Mouse (Mus musculus) embryonic facial prominence, embryonic 10.5 days (tissue): Measurements from ENCODE around the gene Mttp. TPM values are rescaled to one million over a fixed set of nuclear protein-coding genes. Genes with fewer than 3 reads are reported as not detected.

Source experiments
- DNase-seq: peaks from one replicate; pipeline ENCODE4 v3.0.0-alpha.2; 2017; ENCODE audit warnings: low spot score
- H3K27ac ChIP-seq: fragments of 300-500 bp; sonication (generic); replicated peaks from 2 replicates; pipeline ENCODE4 v1.5.1; 2016; ENCODE audit warnings: mild to moderate bottlenecking
- H3K27me3 ChIP-seq: fragments of 300-500 bp; sonication (generic); replicated peaks from 2 replicates; pipeline ENCODE4 v1.6.1; 2016; ENCODE audit warnings: low read depth, mild to moderate bottlenecking; ENCODE audit not compliant: poor library complexity, severe bottlenecking
- H3K36me3 ChIP-seq: fragments of 300-500 bp; sonication (generic); replicated peaks from 2 replicates; pipeline ENCODE4 v1.6.1; 2016; ENCODE audit warnings: mild to moderate bottlenecking, moderate library complexity
- H3K4me1 ChIP-seq: fragments of 300-500 bp; sonication (generic); 2 replicates; pipeline ENCODE4 v1.6.1; 2016
- H3K4me3 ChIP-seq: fragments of 300-500 bp; sonication (generic); 2 replicates; pipeline ENCODE4 v1.5.1; 2016; ENCODE audit warnings: mild to moderate bottlenecking, moderate library complexity
- H3K9me3 ChIP-seq: fragments of 300-500 bp; sonication (generic); 2 replicates; pipeline ENCODE4 v1.6.1; 2016; ENCODE audit warnings: mild to moderate bottlenecking
- WGBS: fragments of 180-500 bp; shearing (Covaris S2); methylation state at CpG from one replicate; pipeline ENCODE4 v1.1.7; 2016; 5-methylcytosine and 5-hydroxymethylcytosine counted together
- polyA plus RNA-seq: library from polyadenylated mRNA; unstranded; fragments of >200 nt; fragmentation: Nextera tagmentation; extraction: Ambion mirVana; gene quantifications from 2 replicates; pipeline ENCODE4 v1.2.1, GENCODE M21; 2016

The Mttp gene
- 9.8 and 10.0 TPM in 2 replicates for polyA plus RNA-seq

DNA sequence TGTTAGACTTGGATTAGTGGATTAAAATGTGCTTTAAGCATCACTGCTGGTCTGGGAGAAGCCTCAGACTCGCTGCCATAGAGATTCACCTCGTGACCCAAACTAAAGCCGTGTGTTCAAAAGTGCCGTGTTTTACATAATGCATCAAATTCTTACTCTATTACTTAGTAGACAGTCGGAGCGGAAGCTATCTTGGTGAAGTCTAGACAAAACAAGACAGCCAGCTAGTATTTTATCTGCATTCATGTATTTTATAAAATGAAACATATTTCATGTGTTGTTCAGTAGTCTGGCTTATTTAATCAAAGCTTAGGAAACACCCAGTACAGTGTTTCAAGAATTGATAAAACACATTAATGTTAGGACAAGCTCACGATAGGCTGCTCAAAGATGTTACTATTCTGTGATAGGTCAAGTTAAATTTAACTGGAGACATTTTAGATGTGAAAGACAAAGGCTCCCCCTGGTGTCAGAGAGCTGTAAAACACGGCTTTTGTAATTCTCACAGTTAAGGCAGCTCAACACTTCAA, at the start of gene Mttp:
Gene Mttp, minus strand, starts transcription at position 327 of the 530 bp plus-strand sequence.
- H3K36me3 ChIP-seq, result peaks cover 15% of the 10 kb centered on the region
- peak within 1 kb of the TSS; percentile 69 for H3K4me3 ChIP-seq
- H3K4me1 ChIP-seq, result no peaks in the 10 kb centered on the region; the same call in 1 of the 2 replicates
- H3K27me3 ChIP-seq, result no peaks in the 10 kb centered on the region
- peak within 1 kb of the TSS; percentile 98 for H3K27ac ChIP-seq
- peak; percentile 71 for DNase-seq
- 7% methylated on average over 8 of the region's 8 CpGs for WGBS
- H3K9me3 ChIP-seq, result no peaks in the 10 kb centered on the region

DNA sequence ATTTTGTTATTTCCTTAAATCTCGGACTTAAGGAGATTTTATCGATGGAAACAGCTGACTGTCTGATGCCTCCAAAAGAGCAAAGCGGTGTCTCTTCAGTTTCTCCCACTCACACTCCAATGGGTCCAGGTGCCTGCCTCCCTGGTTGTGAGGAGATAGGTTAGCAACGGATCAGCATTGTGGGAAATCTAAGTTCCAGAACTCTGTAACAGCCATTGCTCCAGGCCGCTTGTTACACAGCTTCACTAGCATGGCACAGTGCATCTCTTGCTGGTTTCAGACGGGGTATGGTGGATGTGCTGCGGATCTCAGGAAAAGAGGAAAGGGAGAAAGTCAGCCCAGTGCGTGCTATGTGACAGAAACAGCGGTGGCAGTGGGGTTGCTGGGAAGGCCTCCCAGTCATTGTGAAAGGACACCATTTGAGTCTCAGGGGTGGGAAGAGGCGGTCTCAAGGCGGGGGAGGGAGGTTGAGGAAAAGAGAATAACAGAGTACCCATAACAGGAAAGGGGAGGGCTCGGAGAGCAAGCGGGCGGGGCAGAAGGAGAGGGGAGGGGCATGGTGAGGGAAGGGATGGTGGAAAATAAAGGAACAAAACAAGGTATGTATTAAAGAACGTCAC, 49.0 kb upstream of the Mttp start, which contains the start of gene 4930579F01Rik:
Gene 4930579F01Rik, minus strand, starts transcription at position 143 of the 620 bp plus-strand sequence.
- no peak for DNase-seq
- Histone ChIP-seq H3K4me3 (no peak within 1 kb of the TSS), H3K27ac (no peak within 1 kb of the TSS), H3K9me3 (no peaks in the 10 kb centered on the region), H3K36me3 (no peaks in the 10 kb centered on the region), H3K4me1 (no peaks in the 10 kb centered on the region), H3K27me3 (0 out of 2 replicates have a peak, but pooled peaks cover 4% of the 10 kb centered on the region)
- 80% methylated on average over 15 of the region's 15 CpGs for WGBS

DNA sequence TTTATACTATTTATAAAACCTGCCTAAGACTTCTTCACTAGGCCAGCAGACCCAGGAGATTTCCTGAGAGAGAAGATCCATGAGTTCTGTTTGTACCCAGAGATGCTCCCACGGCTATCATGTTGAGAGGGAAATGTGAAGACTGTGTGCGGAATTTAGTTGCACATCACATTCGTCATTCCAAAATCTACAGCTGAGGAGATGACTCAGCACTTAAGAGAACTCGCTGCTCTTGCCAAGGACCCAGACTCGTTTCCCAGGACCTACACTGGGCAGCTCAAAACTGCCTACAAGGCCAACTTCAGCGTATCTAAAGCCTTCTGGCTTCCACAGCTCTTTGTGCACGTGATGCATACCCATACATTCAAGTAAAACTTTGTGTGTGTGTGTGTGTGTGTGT, 47.5 kb upstream of the Mttp start:
- 88% methylated on average over 7 of the region's 7 CpGs for WGBS
- H3K27me3 ChIP-seq, result no peaks in the 10 kb centered on the region
- DNase-seq, result no peak
- H3K9me3 ChIP-seq, result no peaks in the 10 kb centered on the region
- no peaks in the 10 kb centered on the region for H3K36me3 ChIP-seq
- H3K27ac ChIP-seq, result no peak overlapping the region
- no peaks in the 10 kb centered on the region for H3K4me1 ChIP-seq
- no peak overlapping the region for H3K4me3 ChIP-seq

GRCm38 (mm10) chr3:138185995-138186930, 41.5 kb upstream of the Mttp start:
- no peaks in the 10 kb centered on the region for H3K9me3 ChIP-seq
- no peak overlapping the region for H3K27ac ChIP-seq
- H3K36me3 ChIP-seq, result no peaks in the 10 kb centered on the region
- DNase-seq, result no peak
- H3K4me3 ChIP-seq, result no peak overlapping the region
- H3K27me3 ChIP-seq, result no peaks in the 10 kb centered on the region
- WGBS, result 90% methylated on average over 26 of the region's 26 CpGs
- H3K4me1 ChIP-seq, result peaks cover 4% of the 10 kb centered on the region; the same call in 1 of the 2 replicates

GRCm38 (mm10) chr3:138185290-138185689, 40.5 kb upstream of the Mttp start:
- no peak for DNase-seq
- no peaks in the 10 kb centered on the region for H3K9me3 ChIP-seq
- H3K4me3 ChIP-seq, result no peak overlapping the region
- no peaks in the 10 kb centered on the region for H3K27me3 ChIP-seq
- H3K4me1 ChIP-seq, result peaks cover 4% of the 10 kb centered on the region; the same call in 1 of the 2 replicates
- no peak overlapping the region for H3K27ac ChIP-seq
- H3K36me3 ChIP-seq, result no peaks in the 10 kb centered on the region
- 76% methylated on average over 4 of the region's 4 CpGs for WGBS

DNA sequence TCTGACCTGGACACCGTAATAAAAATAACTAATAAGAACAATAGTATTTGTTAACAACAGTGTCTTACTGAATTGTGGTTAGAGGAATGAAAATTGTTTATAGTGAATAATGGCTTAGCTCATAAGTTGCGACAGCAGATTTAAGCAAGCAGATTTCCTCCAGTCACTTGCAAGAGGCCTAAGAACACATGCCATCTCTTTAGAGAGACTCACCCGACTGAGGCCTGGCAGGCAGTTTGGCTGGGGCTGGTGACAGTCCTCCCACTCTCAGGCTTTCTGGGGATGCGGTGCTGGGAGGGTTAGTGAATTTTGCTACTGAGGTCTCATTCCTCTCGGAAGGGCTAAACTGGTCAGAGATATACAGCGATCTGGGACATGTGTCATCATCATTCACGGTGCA, 38.6 kb upstream of the Mttp start:
- Histone ChIP-seq H3K9me3 (no peaks in the 10 kb centered on the region), H3K27me3 (no peaks in the 10 kb centered on the region), H3K27ac (no peak overlapping the region), H3K36me3 (no peaks in the 10 kb centered on the region), H3K4me3 (no peak overlapping the region), H3K4me1 (peaks cover 4% of the 10 kb centered on the region; the same call in 1 of the 2 replicates)
- no peak for DNase-seq
- WGBS, result 90% methylated on average over 7 of the region's 7 CpGs

- H3K9me3 ChIP-seq, result no peaks in the 10 kb centered on the region
- H3K27me3 ChIP-seq, result no peaks in the 10 kb centered on the region
- DNase-seq, result no peak
- H3K4me1 ChIP-seq, result peaks cover 4% of the 10 kb centered on the region; the same call in 1 of the 2 replicates
- WGBS, result 90% methylated on average over 2 of the region's 2 CpGs
- no peaks in the 10 kb centered on the region for H3K36me3 ChIP-seq
- no peak overlapping the region for H3K4me3 ChIP-seq
- H3K27ac ChIP-seq, result no peak overlapping the region
Measured at GRCm38 (mm10) chr3:138182019-138182418, 37.3 kb upstream of the Mttp start.

GRCm38 (mm10) chr3:138175551-138175950, 30.8 kb upstream of the Mttp start:
- DNase-seq, result no peak
- H3K27me3 ChIP-seq, result no peaks in the 10 kb centered on the region
- H3K4me3 ChIP-seq, result no peak overlapping the region
- H3K9me3 ChIP-seq, result no peaks in the 10 kb centered on the region
- H3K27ac ChIP-seq, result no peak overlapping the region
- H3K36me3 ChIP-seq, result no peaks in the 10 kb centered on the region
- no peaks in the 10 kb centered on the region for H3K4me1 ChIP-seq
- WGBS, result 92% methylated on average over 6 of the region's 6 CpGs

DNA sequence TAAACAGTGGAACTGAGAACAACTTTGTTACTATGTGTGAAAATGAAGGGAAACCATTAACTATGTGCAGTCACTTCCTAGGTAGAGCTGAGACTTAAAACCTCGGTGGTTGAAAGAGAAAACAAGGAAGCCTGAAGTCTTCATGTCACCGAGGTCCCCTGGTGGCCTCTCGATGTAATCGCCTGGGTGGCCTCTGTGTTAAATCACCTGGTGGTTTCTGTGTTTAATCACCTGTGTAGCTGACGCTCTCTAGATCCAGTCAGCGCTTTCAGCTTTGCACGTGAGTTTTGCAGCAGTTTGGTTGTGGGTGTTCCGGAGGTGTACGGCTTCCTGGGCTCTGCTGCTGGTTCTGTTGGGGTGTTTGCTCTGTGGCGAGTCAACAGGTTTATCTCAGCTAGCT, 28.5 kb upstream of the Mttp start:
- H3K27ac ChIP-seq, result no peak overlapping the region
- no peaks in the 10 kb centered on the region for H3K27me3 ChIP-seq
- H3K4me3 ChIP-seq, result no peak overlapping the region
- no peaks in the 10 kb centered on the region for H3K9me3 ChIP-seq
- no peaks in the 10 kb centered on the region for H3K36me3 ChIP-seq
- no peak for DNase-seq
- no peaks in the 10 kb centered on the region for H3K4me1 ChIP-seq
- 77% methylated on average over 10 of the region's 10 CpGs for WGBS

DNA sequence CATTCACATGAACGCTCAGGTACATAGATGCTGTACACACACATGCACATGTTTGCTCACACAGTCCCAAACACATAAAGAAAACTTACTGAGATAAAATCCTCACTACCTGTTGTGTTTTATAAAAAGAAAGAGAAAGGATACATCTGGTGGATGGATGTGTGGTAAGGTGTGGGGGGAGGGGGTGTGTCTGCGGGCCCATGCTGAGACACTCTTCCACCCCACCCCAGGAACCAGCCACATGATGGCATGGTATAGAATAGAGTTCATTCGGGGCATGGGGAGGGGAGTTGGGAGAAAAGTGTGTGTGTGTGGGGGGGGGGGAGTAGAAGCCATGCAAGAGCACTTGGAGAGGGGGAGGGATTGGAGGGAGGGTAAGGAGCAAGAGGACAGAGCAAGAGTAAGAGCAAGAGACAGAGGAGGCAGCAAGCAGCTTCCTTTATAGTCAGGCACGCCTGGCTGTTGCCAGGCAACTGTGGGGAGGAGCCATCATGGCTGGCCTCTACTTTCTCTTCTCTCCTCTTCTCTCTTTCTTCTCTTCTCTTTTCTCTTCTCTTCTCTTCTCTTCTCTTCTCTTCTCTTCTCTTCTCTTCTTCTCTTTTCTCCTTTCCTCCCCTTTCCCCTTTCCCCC, 17.9 kb upstream of the Mttp start:
- H3K9me3 ChIP-seq, result no peaks in the 10 kb centered on the region
- H3K27me3 ChIP-seq, result no peaks in the 10 kb centered on the region
- H3K4me3 ChIP-seq, result no peak overlapping the region
- H3K36me3 ChIP-seq, result peaks cover 3% of the 10 kb centered on the region
- WGBS, result 67% methylated on average over 4 of the region's 4 CpGs
- H3K4me1 ChIP-seq, result peaks cover 4% of the 10 kb centered on the region; the same call in 1 of the 2 replicates
- H3K27ac ChIP-seq, result no peak overlapping the region
- no peak for DNase-seq

- H3K4me1 ChIP-seq, result peaks cover 5% of the 10 kb centered on the region; the same call in 1 of the 2 replicates
- 82% methylated on average over 10 of the region's 10 CpGs for WGBS
- H3K4me3 ChIP-seq, result no peak overlapping the region
- no peak for DNase-seq
- H3K9me3 ChIP-seq, result no peaks in the 10 kb centered on the region
- H3K27me3 ChIP-seq, result no peaks in the 10 kb centered on the region
- peaks cover 10% of the 10 kb centered on the region for H3K36me3 ChIP-seq
- H3K27ac ChIP-seq, result no peak overlapping the region
Measured at GRCm38 (mm10) chr3:138161623-138162022, 16.9 kb upstream of the Mttp start.

- no peak for DNase-seq
- WGBS, result 74% methylated on average over 10 of the region's 10 CpGs
- Histone ChIP-seq H3K4me1 (peaks cover 7% of the 10 kb centered on the region; the same call in 1 of the 2 replicates), H3K27ac (no peak overlapping the region; the same call in 1 of the 2 replicates), H3K9me3 (no peaks in the 10 kb centered on the region), H3K4me3 (no peak overlapping the region), H3K36me3 (peaks cover 45% of the 10 kb centered on the region), H3K27me3 (no peaks in the 10 kb centered on the region)
Measured at GRCm38 (mm10) chr3:138156651-138157050, 11.9 kb upstream of the Mttp start.
